Comparison of ENCODE assay signal across 8 mouse cellular contexts in the genomic region with DNA sequence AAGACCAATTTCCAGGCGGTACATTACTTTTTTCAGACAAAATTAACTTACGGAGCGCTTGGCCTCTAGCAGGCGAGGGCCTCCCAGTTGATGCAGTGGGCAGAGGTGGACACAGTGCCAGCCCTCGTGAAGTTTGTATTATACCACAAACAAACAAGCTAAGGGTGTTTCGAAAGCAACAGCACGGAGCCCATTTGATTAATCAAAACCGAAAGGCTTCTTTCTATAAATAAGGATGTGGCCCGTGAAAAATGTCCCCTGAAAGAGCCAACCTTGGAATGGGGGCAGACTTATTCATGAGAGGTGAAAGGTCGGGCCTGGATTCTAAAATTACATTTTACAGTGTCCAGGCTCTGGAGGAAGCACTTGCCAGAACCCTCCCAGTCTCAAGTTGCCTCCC. TPM values are rescaled to one million over a fixed set of nuclear protein-coding genes. Genes with fewer than 3 reads are reported as not detected.
DNase-seq lines count a peak whose midpoint lies in the region; ATAC-seq and TF ChIP-seq lines count a peak whose summit lies in the region.

No protein-coding gene starts in this region.

- peak overlapping the region; percentile 95 for H3K4me2 ChIP-seq in midbrain, embryonic 12.5 days (replicated peaks)

- peak overlapping the region; percentile 60 for H3K27ac ChIP-seq in left cerebral cortex, adult 2 months
- no peak overlapping the region for H3K27ac ChIP-seq in midbrain, embryonic 12.5 days (replicated peaks)

- peaks cover 17% of the 10 kb centered on the region for H3K4me1 ChIP-seq in midbrain, embryonic 12.5 days

- WGBS in midbrain, embryonic 12.5 days, result 46% methylated on average over 10 of the region's 10 CpGs

- intact Hi-C loops in left cerebral cortex, adult 2 months (cut with DNase I), result no loop called here
- intact Hi-C loops in left cerebral cortex, postnatal 4 days (cut with DNase I), result no loop called here

- no peak for DNase-seq in left cerebral cortex, adult 2 months (ENCODE audit: extremely low spot score in 1 of 2, low spot score in 2 of 2)
- no peak for DNase-seq in left cerebral cortex, postnatal 4 days
- DNase-seq in gastrocnemius, postnatal 25 days, result peak; percentile 27
- DNase-seq in kidney, postnatal 10 days, result peak; percentile 28
- DNase-seq in left cerebral cortex, adult 18-20 months (ENCODE audit: low spot score in 2 of 2), result no peak
- no peak for DNase-seq in cerebellum, adult 9-10 months
- no peak for DNase-seq in urinary bladder, postnatal 14 days (ENCODE audit: low spot score)

- no peaks in the 10 kb centered on the region for H3K36me3 ChIP-seq in midbrain, embryonic 12.5 days

- H3K27me3 ChIP-seq in midbrain, embryonic 12.5 days, result 0 out of 2 replicates have a peak, but pooled peaks cover 7% of the 10 kb centered on the region

- no peaks in the 10 kb centered on the region for H3K9me3 ChIP-seq in midbrain, embryonic 12.5 days

- no peak for ATAC-seq in midbrain, embryonic 12.5 days (ENCODE audit: low FRiP score, low read depth)

- peak overlapping the region; percentile 65 for H3K9ac ChIP-seq in midbrain, embryonic 12.5 days (replicated peaks)

- H3K4me3 ChIP-seq in left cerebral cortex, adult 2 months, result peak overlapping the region; percentile 66
- peak overlapping the region; percentile 65 for H3K4me3 ChIP-seq in midbrain, embryonic 12.5 days

- no peak for TF ChIP-seq CTCF in left cerebral cortex, adult 2 months (IDR thresholded peaks at IDR 0.05)

RNA-seq across cellular contexts. Expression of a gene that starts 0.6 kb away (rescaled TPM):
- 1 to 10 TPM; 6.3 to 6.7 TPM for total RNA-seq in left cerebral cortex, adult 2 months (2021)
- total RNA-seq in left cerebral cortex, postnatal 4 days (2021), result 10 to 100 TPM in 1 of 2 experiments, 1 to 10 TPM in 1; 7.0 to 10.5 TPM
- 10 to 100 TPM; 11.8 to 25.2 TPM for total RNA-seq in gastrocnemius, postnatal 25 days (2021)
- polyA plus RNA-seq in midbrain, embryonic 12.5 days (2016; fragmentation: Nextera tagmentation; extraction: Ambion mirVana), result 12.5 and 12.6 TPM in 2 replicates
- total RNA-seq in left cerebral cortex, adult 18-20 months (2021), result 1 to 10 TPM; 7.3 to 8.6 TPM

RNA-seq across cellular contexts. Expression of a gene that starts 30.1 kb away (rescaled TPM):
- not detected for total RNA-seq in left cerebral cortex, adult 2 months (2021)
- total RNA-seq in left cerebral cortex, postnatal 4 days (2021), result not detected
- total RNA-seq in gastrocnemius, postnatal 25 days (2021), result not detected
- polyA plus RNA-seq in midbrain, embryonic 12.5 days (2016; fragmentation: Nextera tagmentation; extraction: Ambion mirVana), result not detected in 2 replicates
- total RNA-seq in left cerebral cortex, adult 18-20 months (2021), result not detected

RNA-seq across cellular contexts. Expression of a gene that starts 59.6 kb away (rescaled TPM):
- not detected for total RNA-seq in left cerebral cortex, adult 2 months (2021)
- total RNA-seq in left cerebral cortex, postnatal 4 days (2021), result not detected
- total RNA-seq in gastrocnemius, postnatal 25 days (2021), result not detected
- not detected in 2 replicates for polyA plus RNA-seq in midbrain, embryonic 12.5 days (2016; fragmentation: Nextera tagmentation; extraction: Ambion mirVana)
- total RNA-seq in left cerebral cortex, adult 18-20 months (2021), result not detected

Comparison
In these comparisons a context has a peak if more than half of its experiments do, and no peak if none do; other contexts are left out.
1. DNase-seq: peak in gastrocnemius, postnatal 25 days (single experiment) and kidney, postnatal 10 days (single experiment); none in left cerebral cortex, adult 2 months (0 of 2), left cerebral cortex, postnatal 4 days (single experiment), left cerebral cortex, adult 18-20 months (0 of 2), cerebellum, adult 9-10 months (single experiment) and urinary bladder, postnatal 14 days (single experiment).